Mouse (Mus musculus) erythroblast, embryonic 14.5 days (primary cell): Measurements from ENCODE around the gene Fgf12. TPM values are rescaled to one million over a fixed set of nuclear protein-coding genes. Genes with fewer than 3 reads are reported as not detected.

Experiments
- H3K27me3 ChIP-seq: 2 replicates; pipeline ENCODE4 v1.6.1; 2012; ENCODE audit warnings: inconsistent platforms; ENCODE audit not compliant: control insufficient read depth
- H3K36me3 ChIP-seq: 2 replicates; pipeline ENCODE4 v1.6.1; 2012; ENCODE audit warnings: mild to moderate bottlenecking, inconsistent platforms; ENCODE audit not compliant: control insufficient read depth
- H3K4me1 ChIP-seq: 2 replicates; pipeline ENCODE4 v1.6.1; 2012; ENCODE audit warnings: inconsistent platforms; ENCODE audit not compliant: control insufficient read depth
- H3K4me3 ChIP-seq: replicated peaks from 2 replicates; pipeline ENCODE3; 2012; ENCODE audit warnings: moderate library complexity, mild to moderate bottlenecking, inconsistent platforms
- H3K9me3 ChIP-seq: 2 replicates; pipeline ENCODE4 v1.6.1; 2012; ENCODE audit warnings: low read length, inconsistent platforms, mixed read lengths; ENCODE audit not compliant: control insufficient read depth
- GATA1 ChIP-seq: IDR thresholded peaks from 2 replicates; pipeline ENCODE4 v1.6.1; 2012; ENCODE audit warnings: low read length, inconsistent platforms, mixed read lengths
- TAL1 ChIP-seq: IDR thresholded peaks from 3 replicates; pipeline ENCODE4 v1.6.1; 2012; ENCODE audit warnings: low read length, inconsistent platforms, mixed read lengths
- polyA plus RNA-seq: library from polyadenylated mRNA; stranded (reverse); fragments of >175 nt; gene quantifications from 2 replicates; pipeline ENCODE4 v1.2.3, GENCODE M21; 2012

Fgf12 gene
- polyA plus RNA-seq, 1 experiment: not detected

GRCm38 (mm10) chr16:28626259-28626658, 126.6 kb downstream of the Fgf12 start:
- Histone ChIP-seq H3K27me3 (no peaks in the 10 kb centered on the region), H3K36me3 (no peaks in the 10 kb centered on the region), H3K4me3 (no peak overlapping the region), H3K9me3 (peaks cover 8% of the 10 kb centered on the region; the same call in 1 of the 2 replicates), H3K4me1 (no peaks in the 10 kb centered on the region)
- no peak for TF ChIP-seq TAL1

DNA sequence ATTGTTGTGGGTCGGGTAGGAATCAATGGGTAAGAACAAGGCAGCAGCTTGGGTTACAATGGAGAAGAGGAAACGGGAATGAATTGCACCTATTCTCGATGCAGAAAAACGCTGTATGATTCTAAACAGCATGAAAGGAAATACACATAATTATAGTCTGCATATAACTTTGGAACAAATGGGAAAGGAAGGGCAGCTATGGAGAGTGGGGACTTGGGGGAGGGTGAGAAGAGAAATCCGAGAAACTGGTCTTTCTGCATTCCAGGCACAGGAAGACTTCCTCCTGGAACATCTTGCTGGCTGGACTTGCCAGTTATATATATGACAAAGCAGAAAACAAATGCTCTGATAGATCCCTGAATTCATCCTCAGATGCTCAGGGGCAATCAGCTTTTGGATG, 127.2 kb downstream of the Fgf12 start:
- H3K9me3 ChIP-seq: peaks cover 8% of the 10 kb centered on the region; the same call in 1 of the 2 replicates
- H3K4me1 ChIP-seq: no peaks in the 10 kb centered on the region
- H3K27me3 ChIP-seq: no peaks in the 10 kb centered on the region
- no peaks in the 10 kb centered on the region for H3K36me3 ChIP-seq
- H3K4me3 ChIP-seq: no peak overlapping the region
- TF ChIP-seq TAL1: no peak
- no peak for TF ChIP-seq GATA1

GRCm38 (mm10) chr16:28614412-28614811, 138.5 kb downstream of the Fgf12 start:
- no peaks in the 10 kb centered on the region for H3K27me3 ChIP-seq
- H3K4me1 ChIP-seq: no peaks in the 10 kb centered on the region
- no peaks in the 10 kb centered on the region for H3K36me3 ChIP-seq
- no peak for TF ChIP-seq GATA1
- no peak for TF ChIP-seq TAL1
- no peak overlapping the region for H3K4me3 ChIP-seq
- peaks cover 2% of the 10 kb centered on the region; the same call in 1 of the 2 replicates for H3K9me3 ChIP-seq

GRCm38 (mm10) chr16:28610940-28611339, 141.9 kb downstream of the Fgf12 start:
- no peaks in the 10 kb centered on the region for H3K4me1 ChIP-seq
- peaks cover 2% of the 10 kb centered on the region; the same call in 1 of the 2 replicates for H3K9me3 ChIP-seq
- TF ChIP-seq GATA1 (no peak), TAL1 (no peak)
- no peak overlapping the region for H3K4me3 ChIP-seq
- H3K36me3 ChIP-seq: no peaks in the 10 kb centered on the region
- H3K27me3 ChIP-seq: no peaks in the 10 kb centered on the region

DNA sequence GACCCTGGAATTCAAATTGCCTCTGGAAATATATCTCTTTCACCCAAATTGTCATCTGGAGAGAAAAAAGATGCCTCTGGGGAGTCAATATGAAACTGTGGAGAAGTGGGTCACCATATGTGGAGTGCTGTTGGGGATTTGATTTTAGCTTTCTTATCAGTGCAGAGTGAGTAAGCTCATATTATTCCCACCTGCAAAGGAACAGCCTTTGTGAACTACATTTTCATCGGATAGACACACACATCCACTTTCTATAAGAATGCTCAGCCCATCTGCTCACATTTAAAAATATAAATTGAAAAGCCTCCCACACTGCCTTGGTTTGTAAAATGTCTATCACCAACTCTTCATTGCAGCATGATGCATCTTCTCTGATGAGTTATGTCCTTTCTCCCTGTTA, 149.7 kb downstream of the Fgf12 start:
- TF ChIP-seq TAL1 (no peak), GATA1 (no peak)
- H3K9me3 ChIP-seq: no peaks in the 10 kb centered on the region
- H3K4me3 ChIP-seq: no peak overlapping the region
- no peaks in the 10 kb centered on the region for H3K36me3 ChIP-seq
- no peaks in the 10 kb centered on the region for H3K4me1 ChIP-seq
- no peaks in the 10 kb centered on the region for H3K27me3 ChIP-seq

DNA sequence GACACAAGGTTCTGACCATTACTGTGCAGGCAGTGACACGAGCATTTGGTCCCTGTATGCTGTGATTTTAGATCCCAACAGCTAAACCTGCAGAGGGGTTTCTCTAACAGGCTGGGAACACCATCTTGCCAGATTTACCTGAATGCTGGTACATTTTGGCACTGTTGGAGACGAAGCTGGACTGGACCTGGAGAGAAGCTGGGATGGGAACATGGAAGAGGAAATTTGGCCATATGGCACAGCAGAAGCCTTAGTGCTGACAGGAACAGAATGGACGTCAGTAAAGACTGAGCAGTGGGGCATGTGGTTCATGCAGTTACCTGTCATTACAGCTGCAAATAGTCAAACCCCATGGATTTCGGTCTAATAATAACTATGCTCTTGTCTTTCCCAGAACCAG, 151.1 kb downstream of the Fgf12 start:
- TF ChIP-seq GATA1: no peak
- TF ChIP-seq TAL1: no peak

GRCm38 (mm10) chr16:28596112-28596511, 156.8 kb downstream of the Fgf12 start:
- no peak for TF ChIP-seq TAL1
- no peak for TF ChIP-seq GATA1
- Histone ChIP-seq H3K4me3 (no peak overlapping the region), H3K36me3 (no peaks in the 10 kb centered on the region), H3K27me3 (no peaks in the 10 kb centered on the region), H3K4me1 (no peaks in the 10 kb centered on the region), H3K9me3 (no peaks in the 10 kb centered on the region)

More for the DNA sequence above, 151.1 kb downstream of the Fgf12 start:
- Histone ChIP-seq H3K9me3 (no peaks in the 10 kb centered on the region), H3K36me3 (no peaks in the 10 kb centered on the region), H3K27me3 (no peaks in the 10 kb centered on the region), H3K4me1 (no peaks in the 10 kb centered on the region), H3K4me3 (no peak overlapping the region)

GRCm38 (mm10) chr16:28593075-28593915, 159.6 kb downstream of the Fgf12 start:
- Histone ChIP-seq H3K9me3 (no peaks in the 10 kb centered on the region), H3K4me1 (no peaks in the 10 kb centered on the region), H3K4me3 (no peak overlapping the region), H3K36me3 (no peaks in the 10 kb centered on the region), H3K27me3 (no peaks in the 10 kb centered on the region)
- TF ChIP-seq TAL1 (no peak), GATA1 (no peak)

DNA sequence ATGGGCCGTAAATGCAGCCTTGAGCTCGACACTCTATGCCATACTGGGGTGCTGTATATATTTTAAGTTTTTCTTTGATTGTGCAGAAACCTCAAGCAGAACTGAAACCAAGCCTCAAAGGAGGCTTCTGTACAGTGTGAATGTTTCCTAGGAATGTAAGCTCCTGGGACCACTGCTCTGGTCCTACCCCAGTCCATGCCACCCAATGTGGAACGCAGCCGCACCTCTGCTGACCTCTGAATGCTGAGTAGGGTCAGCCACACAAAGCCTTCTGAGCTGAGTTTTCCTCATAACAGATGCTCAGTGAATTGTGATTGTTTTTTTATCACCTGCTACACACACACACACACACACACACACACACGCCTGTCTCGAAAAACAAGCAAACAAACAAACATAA, 160.4 kb downstream of the Fgf12 start:
- no peaks in the 10 kb centered on the region for H3K4me1 ChIP-seq
- H3K27me3 ChIP-seq: no peaks in the 10 kb centered on the region
- no peaks in the 10 kb centered on the region for H3K36me3 ChIP-seq
- no peaks in the 10 kb centered on the region for H3K9me3 ChIP-seq
- no peak for TF ChIP-seq GATA1
- TF ChIP-seq TAL1: no peak
- H3K4me3 ChIP-seq: no peak overlapping the region
